Mouse (Mus musculus): ENCODE results near the gene Kcnd3. TPM values are rescaled to one million over a fixed set of nuclear protein-coding genes. Genes with fewer than 3 reads are reported as not detected.

The Kcnd3 gene
- polyA plus RNA-seq, 1 experiment from 2014 or later: 0.37 TPM

DNA sequence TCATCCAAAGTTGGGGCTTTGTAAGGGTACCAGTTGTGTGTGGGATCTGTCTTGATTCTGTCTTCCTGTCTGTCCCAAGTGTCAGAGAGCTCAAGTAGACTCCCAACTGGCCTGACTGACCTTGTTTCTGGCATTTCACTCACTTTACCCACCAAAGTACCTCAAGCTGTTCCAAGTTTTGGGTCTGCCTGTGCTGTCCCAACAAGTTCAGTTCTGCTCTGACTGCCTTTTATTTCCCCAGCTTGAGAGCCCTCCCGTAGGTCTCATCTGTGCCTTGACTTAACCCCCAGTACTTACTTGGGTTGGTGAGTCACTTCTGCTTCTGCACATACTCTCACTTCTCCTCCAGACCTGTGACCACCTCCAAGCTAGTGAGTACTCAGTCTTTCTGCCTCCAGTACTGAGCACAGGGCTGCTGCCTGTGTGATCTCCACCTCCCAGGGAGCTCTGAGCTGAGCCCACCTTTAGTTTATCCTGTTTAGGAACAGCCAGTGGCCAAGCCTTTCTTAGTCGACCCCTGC is 269.6 kb downstream of the Kcnd3 start:
- no peak for DNase-seq (ENCODE audit: low spot score)
- WGBS: 69% methylated on average over 2 of the region's 2 CpGs
- no peaks in the 10 kb centered on the region for H3K27me3 ChIP-seq (replicated peaks; ENCODE audit: control insufficient read depth, insufficient read depth, low read length)
- no peak; the same call in 1 of the 2 replicates for ATAC-seq (replicated peaks; ENCODE audit: low FRiP score)
- no peaks in the 10 kb centered on the region for H3K9me3 ChIP-seq (ENCODE audit: control insufficient read depth, low read length)
- H3K9ac ChIP-seq (ENCODE audit: low read depth, low read length): no peak overlapping the region
- no peaks in the 10 kb centered on the region for H3K36me3 ChIP-seq (ENCODE audit: control insufficient read depth, insufficient read depth, low read length)
- H3K4me2 ChIP-seq: no peak overlapping the region
- no peak overlapping the region for H3K27ac ChIP-seq (ENCODE audit: low read depth, low read length)
- H3K4me1 ChIP-seq (replicated peaks; ENCODE audit: control insufficient read depth, insufficient read depth, low read length): no peaks in the 10 kb centered on the region
- H3K4me3 ChIP-seq (ENCODE audit: low read depth, low read length): no peak overlapping the region

DNA sequence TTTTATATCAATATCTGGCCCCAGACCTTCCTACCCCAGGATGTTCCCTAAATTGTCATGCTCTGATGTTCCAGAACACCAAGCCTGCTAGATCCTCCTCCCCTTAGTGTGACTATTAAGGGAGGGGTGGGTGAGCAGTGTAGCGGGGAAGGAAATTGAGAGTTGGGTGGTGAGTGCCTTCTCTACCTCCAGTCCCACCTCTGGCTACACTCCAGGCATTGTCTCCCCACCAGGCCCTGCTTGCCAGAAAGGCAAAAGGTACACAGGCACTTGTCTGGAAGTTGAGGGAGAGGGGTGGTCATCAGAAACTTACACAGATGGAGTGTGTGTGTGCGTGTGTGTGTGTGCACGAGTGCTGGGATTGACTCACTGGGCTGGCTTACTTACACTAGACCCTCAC is 270.4 kb downstream of the Kcnd3 start:
- no peak for ATAC-seq (replicated peaks; ENCODE audit: low FRiP score)
- no peak overlapping the region for H3K27ac ChIP-seq (ENCODE audit: low read depth, low read length)
- no peaks in the 10 kb centered on the region for H3K9me3 ChIP-seq (ENCODE audit: control insufficient read depth, low read length)
- H3K36me3 ChIP-seq (ENCODE audit: control insufficient read depth, insufficient read depth, low read length): no peaks in the 10 kb centered on the region
- H3K9ac ChIP-seq (ENCODE audit: low read depth, low read length): no peak overlapping the region
- no peak for DNase-seq (ENCODE audit: low spot score)
- 82% methylated on average over 3 of the region's 3 CpGs for WGBS
- H3K4me3 ChIP-seq (ENCODE audit: low read depth, low read length): no peak overlapping the region
- no peak overlapping the region for H3K4me2 ChIP-seq
- no peaks in the 10 kb centered on the region for H3K27me3 ChIP-seq (replicated peaks; ENCODE audit: control insufficient read depth, insufficient read depth, low read length)
- H3K4me1 ChIP-seq (replicated peaks; ENCODE audit: control insufficient read depth, insufficient read depth, low read length): no peaks in the 10 kb centered on the region

Other genes starting within 250 kb of the Kcnd3 start
- gene Ddx20, start 235.2 kb downstream of the Kcnd3 start, polyA plus RNA-seq (2014; fragmentation: Nextera tagmentation; extraction: Ambion mirVana): 41.0 and 45.9 TPM in 2 replicates

All from liver, embryonic 11.5 days (tissue).